Mouse (Mus musculus) lung, embryonic 16.5 days (tissue): ENCODE data around the gene Slc5a3. TPM values are rescaled to one million over a fixed set of nuclear protein-coding genes. Genes with fewer than 3 reads are reported as not detected.

ENCODE experiments used
- ATAC-seq: fragments of 200-750 bp; cut with Nextera tagmentation; 2 replicates; pipeline ENCODE4 v1.8.0; 2017; ENCODE audit warnings: low read depth, mild to moderate bottlenecking, moderate library complexity
- H3K27ac ChIP-seq: fragments of 300-500 bp; sonication (generic); 2 replicates; pipeline ENCODE4 v1.5.1; 2014; ENCODE audit warnings: mild to moderate bottlenecking, control low read depth, low read length
- H3K27me3 ChIP-seq: fragments of 300-500 bp; sonication (generic); 2 replicates; pipeline ENCODE4 v1.6.1; 2014; ENCODE audit warnings: low read depth, low read length, mixed read lengths; ENCODE audit not compliant: control insufficient read depth, insufficient read depth
- H3K36me3 ChIP-seq: fragments of 300-500 bp; sonication (generic); 2 replicates; pipeline ENCODE4 v1.6.1; 2014; ENCODE audit warnings: low read length; ENCODE audit not compliant: control insufficient read depth, insufficient read depth
- H3K4me1 ChIP-seq: fragments of 300-500 bp; sonication (generic); replicated peaks from 2 replicates; pipeline ENCODE4 v1.6.1; 2014; ENCODE audit warnings: low read length, mixed read lengths; ENCODE audit not compliant: control insufficient read depth, insufficient read depth
- H3K4me2 ChIP-seq: fragments of 300-500 bp; sonication (generic); 2 replicates; pipeline ENCODE4 v1.6.1; 2014; ENCODE audit warnings: low read depth, low read length, control low read depth
- H3K4me3 ChIP-seq: fragments of 300-500 bp; sonication (generic); 2 replicates; pipeline ENCODE4 v1.5.1; 2014; ENCODE audit warnings: mild to moderate bottlenecking, low read length, control low read depth
- H3K9ac ChIP-seq: fragments of 300-500 bp; sonication (generic); 2 replicates; pipeline ENCODE4 v1.6.1; 2014; ENCODE audit warnings: low read length, control low read depth
- H3K9me3 ChIP-seq: fragments of 300-500 bp; sonication (generic); 2 replicates; pipeline ENCODE4 v1.6.1; 2016; ENCODE audit warnings: low read length; ENCODE audit not compliant: control insufficient read depth
- WGBS: fragments of 180-500 bp; shearing (Covaris S2); extraction: QIAGEN DNeasy Blood & Tissue Kit; methylation state at CpG from one replicate; pipeline ENCODE4 v1.1.7; 2014; 5-methylcytosine and 5-hydroxymethylcytosine counted together
- polyA plus RNA-seq: library from polyadenylated mRNA; unstranded; fragments of >200 nt; fragmentation: Nextera tagmentation; extraction: Ambion mirVana; gene quantifications from 2 replicates; pipeline ENCODE4 v1.2.1, GENCODE M21; 2015

Gene Slc5a3
- polyA plus RNA-seq, 1 experiment from 2014 or later: 3.8 TPM

GRCm38 (mm10) chr16:92058644-92059620, 810 bp downstream of the Slc5a3 start:
- Histone ChIP-seq H3K36me3 (no peaks in the 10 kb centered on the region), H3K27ac (no peak overlapping the region), H3K4me3 (peak overlapping the region; percentile 89), H3K27me3 (peaks cover 3% of the 10 kb centered on the region; the same call in 1 of the 2 replicates), H3K9ac (peak overlapping the region; percentile 79), H3K4me1 (peaks cover 5% of the 10 kb centered on the region; the same call in 1 of the 2 replicates), H3K4me2 (peak overlapping the region; percentile 97), H3K9me3 (peaks cover 7% of the 10 kb centered on the region)
- WGBS: 4% methylated on average over 47 of the region's 63 CpGs
- peak; percentile 41 for ATAC-seq

DNA sequence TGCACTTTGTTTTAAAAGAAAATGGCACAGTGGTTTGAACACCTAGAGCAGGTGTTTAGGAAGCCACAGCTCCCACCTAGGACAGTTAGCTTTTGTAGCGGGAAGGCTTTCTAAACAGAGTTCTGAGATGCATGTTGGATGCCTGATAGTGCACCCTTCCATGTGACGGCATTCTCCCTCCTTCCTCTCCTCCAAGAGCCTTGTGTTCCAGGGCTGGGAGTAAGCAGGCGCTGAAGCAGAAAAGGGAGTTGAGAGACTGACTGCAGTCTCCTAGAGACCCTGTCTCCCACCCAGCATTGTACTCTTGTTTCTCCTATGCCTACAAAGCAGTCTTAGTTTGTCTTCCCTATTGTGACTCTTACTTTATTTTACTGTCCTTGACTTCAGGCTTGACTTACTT, 2.1 kb downstream of the Slc5a3 start:
- H3K27me3 ChIP-seq: peaks cover 3% of the 10 kb centered on the region; the same call in 1 of the 2 replicates
- H3K4me3 ChIP-seq: no peak overlapping the region
- ATAC-seq: no peak
- H3K27ac ChIP-seq: no peak overlapping the region
- no peaks in the 10 kb centered on the region for H3K9me3 ChIP-seq
- H3K36me3 ChIP-seq: no peaks in the 10 kb centered on the region
- no peak overlapping the region for H3K9ac ChIP-seq
- H3K4me1 ChIP-seq: peaks cover 5% of the 10 kb centered on the region; the same call in 1 of the 2 replicates
- WGBS: 82% methylated on average over 3 of the region's 3 CpGs
- no peak overlapping the region for H3K4me2 ChIP-seq

- 97% methylated on average over 7 of the region's 7 CpGs for WGBS
- H3K27me3 ChIP-seq: no peaks in the 10 kb centered on the region
- H3K4me2 ChIP-seq: no peak overlapping the region
- no peak overlapping the region for H3K9ac ChIP-seq
- no peak overlapping the region for H3K4me3 ChIP-seq
- no peaks in the 10 kb centered on the region for H3K36me3 ChIP-seq
- no peak overlapping the region for H3K27ac ChIP-seq
- no peaks in the 10 kb centered on the region for H3K9me3 ChIP-seq
- ATAC-seq: no peak
- H3K4me1 ChIP-seq: peaks cover 5% of the 10 kb centered on the region; the same call in 1 of the 2 replicates
Measured at GRCm38 (mm10) chr16:92061586-92061985, 3.5 kb downstream of the Slc5a3 start.

DNA sequence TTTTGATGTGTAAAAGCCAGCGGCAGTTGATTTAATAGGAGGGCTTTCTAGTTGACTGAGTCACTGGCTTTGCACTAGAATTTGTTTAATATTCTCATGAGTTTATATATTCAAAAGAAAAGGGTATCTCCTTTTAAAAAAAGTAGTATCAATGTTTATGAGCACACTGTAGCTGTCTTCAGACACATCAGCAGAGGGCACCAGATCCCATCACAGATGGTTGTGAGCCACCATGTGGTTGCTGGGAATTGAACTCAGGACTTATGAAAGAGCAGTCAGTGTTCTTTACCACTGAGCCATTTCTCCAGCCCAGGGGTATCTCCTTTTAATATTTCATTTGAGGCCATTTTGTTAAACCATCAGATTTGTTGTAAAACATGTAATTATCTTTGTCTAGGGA, 4.7 kb downstream of the Slc5a3 start:
- peaks cover 3% of the 10 kb centered on the region; the same call in 1 of the 2 replicates for H3K4me1 ChIP-seq
- H3K4me2 ChIP-seq: no peak overlapping the region
- H3K4me3 ChIP-seq: no peak overlapping the region
- WGBS: 97% methylated on average over 1 of the region's 1 CpGs
- no peaks in the 10 kb centered on the region for H3K36me3 ChIP-seq
- no peaks in the 10 kb centered on the region for H3K27me3 ChIP-seq
- no peak for ATAC-seq
- H3K9me3 ChIP-seq: no peaks in the 10 kb centered on the region
- no peak overlapping the region for H3K9ac ChIP-seq
- H3K27ac ChIP-seq: no peak overlapping the region

- WGBS: 80% methylated on average over 2 of the region's 2 CpGs
- Histone ChIP-seq H3K9ac (no peak overlapping the region), H3K4me3 (no peak overlapping the region), H3K36me3 (no peaks in the 10 kb centered on the region), H3K27ac (no peak overlapping the region), H3K9me3 (no peaks in the 10 kb centered on the region), H3K27me3 (no peaks in the 10 kb centered on the region), H3K4me1 (no peaks in the 10 kb centered on the region), H3K4me2 (no peak overlapping the region)
- no peak for ATAC-seq
Measured at GRCm38 (mm10) chr16:92064801-92065200, 6.7 kb downstream of the Slc5a3 start.

GRCm38 (mm10) chr16:92070338-92070737, 12.2 kb downstream of the Slc5a3 start:
- no peak for ATAC-seq
- Histone ChIP-seq H3K36me3 (no peaks in the 10 kb centered on the region; the same call in 1 of the 2 replicates), H3K9ac (no peak overlapping the region), H3K4me3 (no peak overlapping the region), H3K4me2 (no peak overlapping the region), H3K4me1 (no peaks in the 10 kb centered on the region), H3K9me3 (no peaks in the 10 kb centered on the region), H3K27me3 (no peaks in the 10 kb centered on the region), H3K27ac (no peak overlapping the region)
- WGBS: 78% methylated on average over 8 of the region's 8 CpGs

GRCm38 (mm10) chr16:92076797-92077196, 18.7 kb downstream of the Slc5a3 start:
- no peak overlapping the region for H3K4me2 ChIP-seq
- no peak overlapping the region for H3K27ac ChIP-seq
- no peaks in the 10 kb centered on the region for H3K9me3 ChIP-seq
- no peak for ATAC-seq
- no peak overlapping the region for H3K9ac ChIP-seq
- H3K36me3 ChIP-seq: no peaks in the 10 kb centered on the region
- no peak overlapping the region for H3K4me3 ChIP-seq
- 80% methylated on average over 8 of the region's 8 CpGs for WGBS
- no peaks in the 10 kb centered on the region for H3K4me1 ChIP-seq
- H3K27me3 ChIP-seq: no peaks in the 10 kb centered on the region

DNA sequence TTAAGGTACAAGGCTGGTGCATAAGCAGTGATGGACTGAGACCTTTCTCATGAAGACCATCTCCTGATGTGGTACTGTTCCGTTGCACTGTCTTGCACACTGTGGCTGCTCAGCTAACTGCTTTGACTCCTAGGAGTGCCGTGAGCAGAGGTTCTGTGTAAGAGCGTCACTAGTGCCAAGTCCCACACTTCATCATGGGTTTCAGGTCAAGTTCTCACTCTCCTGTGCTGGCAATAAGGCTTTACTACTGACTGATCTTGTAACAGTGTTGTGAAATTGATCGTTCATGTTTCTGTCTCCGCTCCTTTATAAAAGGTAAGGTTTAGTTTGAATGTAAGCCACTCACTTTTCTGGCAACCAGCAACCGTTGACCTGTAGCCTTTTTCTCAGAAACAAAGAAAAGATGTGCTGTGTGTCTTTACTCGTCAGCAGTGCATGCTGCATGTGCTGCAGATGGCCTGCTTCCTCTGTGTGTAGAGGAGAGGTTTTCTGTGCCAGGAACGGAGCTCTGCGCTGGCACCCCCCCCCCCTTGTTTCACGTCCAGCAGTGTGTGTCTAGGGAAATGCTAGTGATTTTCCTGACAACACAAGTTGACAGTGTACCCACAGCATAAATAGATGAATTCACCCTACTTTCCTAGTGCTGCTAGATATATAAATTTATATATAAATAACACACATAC, 25.8 kb downstream of the Slc5a3 start:
- no peak overlapping the region for H3K27ac ChIP-seq
- no peak for ATAC-seq
- H3K4me3 ChIP-seq: no peak overlapping the region
- no peak overlapping the region for H3K9ac ChIP-seq
- no peaks in the 10 kb centered on the region for H3K27me3 ChIP-seq
- no peaks in the 10 kb centered on the region for H3K9me3 ChIP-seq
- no peaks in the 10 kb centered on the region for H3K36me3 ChIP-seq
- WGBS: 74% methylated on average over 10 of the region's 10 CpGs
- H3K4me1 ChIP-seq: no peaks in the 10 kb centered on the region
- H3K4me2 ChIP-seq: no peak overlapping the region

- no peak overlapping the region for H3K4me3 ChIP-seq
- no peaks in the 10 kb centered on the region for H3K4me1 ChIP-seq
- H3K27ac ChIP-seq: no peak overlapping the region
- no peak overlapping the region for H3K4me2 ChIP-seq
- ATAC-seq: no peak
- 65% methylated on average over 3 of the region's 3 CpGs for WGBS
- H3K36me3 ChIP-seq: no peaks in the 10 kb centered on the region
- H3K27me3 ChIP-seq: no peaks in the 10 kb centered on the region
- H3K9me3 ChIP-seq: no peaks in the 10 kb centered on the region
- no peak overlapping the region for H3K9ac ChIP-seq
Measured at GRCm38 (mm10) chr16:92089225-92089624, 31.1 kb downstream of the Slc5a3 start.
